Mouse (Mus musculus) limb, embryonic 13.5 days (tissue): ENCODE measurements around the gene Tjp1. TPM values are rescaled to one million over a fixed set of nuclear protein-coding genes. Genes with fewer than 3 reads are reported as not detected.

ENCODE experiments used
- ATAC-seq: fragments of 200-750 bp; cut with Nextera tagmentation; 2 replicates; pipeline ENCODE4 v1.8.0; 2017; ENCODE audit warnings: low read depth, moderate number of reproducible peaks, moderate TSS enrichment; ENCODE audit not compliant: low FRiP score
- H3K27ac ChIP-seq: fragments of 300-500 bp; sonication (generic); 2 replicates; pipeline ENCODE4 v1.5.1; 2015; ENCODE audit warnings: inconsistent platforms, mild to moderate bottlenecking, moderate library complexity
- H3K27me3 ChIP-seq: fragments of 300-500 bp; sonication (generic); 2 replicates; pipeline ENCODE4 v1.6.1; 2015; ENCODE audit warnings: mild to moderate bottlenecking, inconsistent platforms
- H3K36me3 ChIP-seq: fragments of 300-500 bp; sonication (generic); 2 replicates; pipeline ENCODE4 v1.6.1; 2015; ENCODE audit warnings: inconsistent platforms, mild to moderate bottlenecking, moderate library complexity
- H3K4me1 ChIP-seq: fragments of 300-500 bp; sonication (generic); 2 replicates; pipeline ENCODE4 v1.6.1; 2015; ENCODE audit warnings: inconsistent platforms
- H3K4me2 ChIP-seq: fragments of 300-500 bp; sonication (generic); replicated peaks from 2 replicates; pipeline ENCODE4 v1.6.1; 2015; ENCODE audit warnings: inconsistent platforms, mild to moderate bottlenecking, moderate library complexity
- H3K4me3 ChIP-seq: fragments of 300-500 bp; sonication (generic); 2 replicates; pipeline ENCODE4 v1.5.1; 2015; ENCODE audit warnings: moderate library complexity, mild to moderate bottlenecking, inconsistent platforms
- H3K9ac ChIP-seq: fragments of 300-500 bp; sonication (generic); 2 replicates; pipeline ENCODE4 v1.6.1; 2015; ENCODE audit warnings: mild to moderate bottlenecking, inconsistent platforms
- H3K9me3 ChIP-seq: fragments of 300-500 bp; sonication (generic); 2 replicates; pipeline ENCODE4 v1.6.1; 2016; ENCODE audit warnings: inconsistent platforms
- WGBS: fragments of 180-500 bp; shearing (Covaris S2); methylation state at CpG from one replicate; pipeline ENCODE4 v1.1.7; 2015; 5-methylcytosine and 5-hydroxymethylcytosine counted together
- polyA plus RNA-seq: library from polyadenylated mRNA; unstranded; fragments of >200 nt; fragmentation: Nextera tagmentation; extraction: Ambion mirVana; gene quantifications from 2 replicates; pipeline ENCODE4 v1.2.1, GENCODE M21; 2015

Tjp1 gene
- polyA plus RNA-seq, 1 experiment from 2014 or later: 22.0 TPM

- Histone ChIP-seq H3K9ac (no peak overlapping the region), H3K4me3 (no peak overlapping the region), H3K27ac (no peak overlapping the region), H3K4me1 (peaks cover 9% of the 10 kb centered on the region), H3K4me2 (no peak overlapping the region), H3K27me3 (no peaks in the 10 kb centered on the region; the same call in 1 of the 2 replicates), H3K9me3 (no peaks in the 10 kb centered on the region), H3K36me3 (no peaks in the 10 kb centered on the region)
- WGBS: 88% methylated on average over 3 of the region's 3 CpGs
- ATAC-seq: no peak
Measured at GRCm38 (mm10) chr7:65377521-65377920, 150.1 kb downstream of the Tjp1 start.

GRCm38 (mm10) chr7:65375621-65376020, 152.0 kb downstream of the Tjp1 start:
- Histone ChIP-seq H3K4me1 (0 out of 2 replicates have a peak, but pooled peaks cover 9% of the 10 kb centered on the region), H3K4me3 (no peak overlapping the region), H3K27me3 (no peaks in the 10 kb centered on the region; the same call in 1 of the 2 replicates), H3K4me2 (no peak overlapping the region), H3K9me3 (no peaks in the 10 kb centered on the region), H3K36me3 (no peaks in the 10 kb centered on the region), H3K27ac (no peak overlapping the region), H3K9ac (no peak overlapping the region)
- ATAC-seq: no peak
- 94% methylated on average over 3 of the region's 3 CpGs for WGBS

DNA sequence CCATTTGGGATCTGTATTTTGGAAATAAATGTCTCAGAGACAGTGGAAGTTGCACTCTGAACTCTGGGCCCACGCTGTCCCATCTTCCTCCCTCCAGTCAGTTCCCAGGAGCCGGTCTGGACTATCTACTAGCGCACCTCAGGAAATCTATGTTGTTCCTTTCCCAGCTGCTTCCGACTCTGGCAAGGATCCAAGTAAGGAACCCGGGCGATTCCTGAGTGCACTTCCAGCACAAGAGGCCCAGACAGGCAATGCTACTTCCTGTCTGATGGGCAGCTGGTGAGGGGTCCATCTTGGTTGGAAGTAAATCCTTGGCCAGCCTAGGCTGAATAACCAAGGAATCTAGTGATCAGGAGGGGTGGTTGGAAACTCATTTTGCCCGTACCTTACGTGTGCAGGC, 152.4 kb downstream of the Tjp1 start:
- no peak for ATAC-seq
- H3K4me3 ChIP-seq: no peak overlapping the region
- H3K9ac ChIP-seq: no peak overlapping the region
- no peak overlapping the region for H3K4me2 ChIP-seq
- no peaks in the 10 kb centered on the region for H3K9me3 ChIP-seq
- WGBS: 61% methylated on average over 8 of the region's 8 CpGs
- no peaks in the 10 kb centered on the region; the same call in 1 of the 2 replicates for H3K27me3 ChIP-seq
- peaks cover 9% of the 10 kb centered on the region; the same call in 1 of the 2 replicates for H3K4me1 ChIP-seq
- no peaks in the 10 kb centered on the region for H3K36me3 ChIP-seq
- H3K27ac ChIP-seq: no peak overlapping the region

DNA sequence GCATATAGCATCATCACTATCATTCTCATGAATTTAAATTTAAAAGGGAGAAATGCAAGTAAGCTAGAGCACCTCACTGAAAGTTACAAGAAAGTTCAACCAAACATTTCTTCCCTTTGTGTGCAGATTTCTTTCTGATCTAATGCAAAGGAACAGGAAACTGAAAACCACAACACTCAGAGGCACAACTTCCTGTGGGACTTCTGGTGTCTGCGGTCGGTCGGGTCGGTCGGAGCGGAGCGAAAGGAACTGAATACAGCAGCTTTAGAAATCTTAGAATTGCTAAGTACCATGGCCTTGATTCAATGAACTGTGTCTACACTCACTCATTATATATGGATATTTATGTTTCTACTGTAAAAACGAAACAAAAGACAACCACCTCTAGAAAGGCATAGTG, 154.2 kb downstream of the Tjp1 start:
- no peak overlapping the region for H3K4me2 ChIP-seq
- H3K9ac ChIP-seq: no peak overlapping the region
- no peak overlapping the region for H3K27ac ChIP-seq
- no peak overlapping the region for H3K4me3 ChIP-seq
- H3K9me3 ChIP-seq: no peaks in the 10 kb centered on the region
- ATAC-seq: no peak
- H3K36me3 ChIP-seq: no peaks in the 10 kb centered on the region
- H3K27me3 ChIP-seq: no peaks in the 10 kb centered on the region
- 87% methylated on average over 8 of the region's 8 CpGs for WGBS
- H3K4me1 ChIP-seq: peaks cover 16% of the 10 kb centered on the region

GRCm38 (mm10) chr7:65371765-65372164, 155.8 kb downstream of the Tjp1 start:
- Histone ChIP-seq H3K9ac (peak overlapping the region; percentile 77; the same call in 1 of the 2 replicates), H3K4me3 (peak overlapping the region; percentile 72)
- WGBS: 69% methylated on average over 6 of the region's 6 CpGs

DNA sequence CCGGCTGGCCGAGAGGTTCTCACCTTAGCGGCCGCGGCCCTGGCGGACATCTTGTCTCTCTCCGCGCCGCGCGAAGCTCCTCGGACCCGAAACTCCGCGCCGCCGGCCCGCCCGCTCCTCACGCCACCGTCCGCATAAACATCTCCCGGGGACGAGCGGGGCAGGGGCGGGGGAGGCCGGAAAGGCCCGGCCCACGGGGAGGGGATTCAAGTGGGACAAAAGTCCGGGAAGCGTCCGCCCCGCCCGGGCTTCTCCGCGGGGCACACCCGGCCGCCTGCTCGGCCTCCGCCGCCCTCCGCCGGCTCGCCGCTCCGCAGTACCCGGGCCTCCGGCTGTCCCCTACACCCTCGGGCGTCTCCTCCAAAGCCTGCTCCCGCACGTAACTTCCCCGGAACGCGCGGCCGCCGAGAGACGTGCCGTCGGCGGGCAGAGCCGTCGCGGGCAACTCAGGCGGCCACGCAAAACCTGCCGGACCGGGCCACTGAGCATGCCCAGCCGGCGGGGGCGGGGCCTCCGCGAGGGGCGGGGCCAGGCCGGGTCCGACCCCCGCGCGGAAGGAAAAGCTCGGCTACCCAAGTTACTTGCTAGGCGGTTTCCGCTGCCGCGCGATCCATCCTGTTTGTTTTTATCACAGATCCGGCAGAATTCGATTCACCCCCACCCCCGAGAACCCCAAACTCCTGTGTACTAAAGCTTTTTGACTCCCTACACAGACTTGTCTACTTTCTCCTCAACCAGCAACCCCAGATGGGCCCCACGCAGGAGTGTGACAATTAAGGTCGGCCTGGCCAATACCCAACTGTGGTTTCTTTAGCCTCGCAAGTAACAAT, 156.6 kb downstream of the Tjp1 start:
- under 1% methylated on average over 82 of the region's 92 CpGs for WGBS
- no peaks in the 10 kb centered on the region for H3K36me3 ChIP-seq

More at GRCm38 (mm10) chr7:65371765-65372164, 155.8 kb downstream of the Tjp1 start:
- H3K4me1 ChIP-seq: peaks cover 29% of the 10 kb centered on the region
- no peaks in the 10 kb centered on the region for H3K27me3 ChIP-seq
- H3K4me2 ChIP-seq: peak overlapping the region; percentile 75
- H3K36me3 ChIP-seq: no peaks in the 10 kb centered on the region
- no peak for ATAC-seq
- no peaks in the 10 kb centered on the region for H3K9me3 ChIP-seq
- H3K27ac ChIP-seq: peak overlapping the region; percentile 78

DNA sequence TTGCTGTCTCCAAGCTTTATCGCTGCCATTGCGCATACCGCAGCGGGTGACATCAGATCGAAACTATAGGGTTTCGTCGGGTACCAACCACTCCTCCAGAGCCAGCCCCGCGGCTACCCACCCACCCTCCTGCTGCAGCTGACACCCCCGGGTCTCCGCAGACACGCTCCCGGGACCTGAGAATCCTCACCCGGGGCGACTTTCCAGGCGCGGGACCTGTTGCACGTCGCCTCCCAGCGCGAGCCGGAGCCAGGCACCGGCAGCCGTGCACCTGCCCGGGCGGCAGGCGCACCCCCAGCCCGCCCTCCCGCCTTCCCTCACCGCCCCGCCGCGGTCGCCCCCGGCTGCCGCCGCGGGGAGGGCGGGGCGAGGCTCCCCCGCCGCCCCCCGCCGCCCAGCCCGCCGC, 157.2 kb downstream of the Tjp1 start:
- H3K9ac ChIP-seq: peak overlapping the region; percentile 77
- H3K27ac ChIP-seq: peak overlapping the region; percentile 79
- H3K9me3 ChIP-seq: no peaks in the 10 kb centered on the region
- peak overlapping the region; percentile 72 for H3K4me3 ChIP-seq
- no peaks in the 10 kb centered on the region for H3K27me3 ChIP-seq
- H3K4me2 ChIP-seq: peak overlapping the region; percentile 75
- peaks cover 34% of the 10 kb centered on the region for H3K4me1 ChIP-seq
- under 1% methylated on average over 32 of the region's 46 CpGs for WGBS
- ATAC-seq: peak; percentile 53
- H3K36me3 ChIP-seq: no peaks in the 10 kb centered on the region

More for the DNA sequence above, 156.6 kb downstream of the Tjp1 start:
- no peaks in the 10 kb centered on the region for H3K27me3 ChIP-seq
- peaks cover 34% of the 10 kb centered on the region for H3K4me1 ChIP-seq
- H3K9ac ChIP-seq: peak overlapping the region; percentile 77
- peak; percentile 90 for ATAC-seq
- peak overlapping the region; percentile 79 for H3K27ac ChIP-seq
- H3K9me3 ChIP-seq: no peaks in the 10 kb centered on the region
- peak overlapping the region; percentile 72 for H3K4me3 ChIP-seq
- H3K4me2 ChIP-seq: peak overlapping the region; percentile 75

GRCm38 (mm10) chr7:65369101-65369500, 158.5 kb downstream of the Tjp1 start:
- H3K9me3 ChIP-seq: no peaks in the 10 kb centered on the region
- no peaks in the 10 kb centered on the region for H3K27me3 ChIP-seq
- H3K4me2 ChIP-seq: peak overlapping the region; percentile 56
- ATAC-seq: no peak
- H3K9ac ChIP-seq: peak overlapping the region; percentile 43
- no peak overlapping the region for H3K27ac ChIP-seq
- H3K4me3 ChIP-seq: peak overlapping the region; percentile 35
- WGBS: 37% methylated on average over 5 of the region's 5 CpGs
- peaks cover 34% of the 10 kb centered on the region for H3K4me1 ChIP-seq
- H3K36me3 ChIP-seq: no peaks in the 10 kb centered on the region

DNA sequence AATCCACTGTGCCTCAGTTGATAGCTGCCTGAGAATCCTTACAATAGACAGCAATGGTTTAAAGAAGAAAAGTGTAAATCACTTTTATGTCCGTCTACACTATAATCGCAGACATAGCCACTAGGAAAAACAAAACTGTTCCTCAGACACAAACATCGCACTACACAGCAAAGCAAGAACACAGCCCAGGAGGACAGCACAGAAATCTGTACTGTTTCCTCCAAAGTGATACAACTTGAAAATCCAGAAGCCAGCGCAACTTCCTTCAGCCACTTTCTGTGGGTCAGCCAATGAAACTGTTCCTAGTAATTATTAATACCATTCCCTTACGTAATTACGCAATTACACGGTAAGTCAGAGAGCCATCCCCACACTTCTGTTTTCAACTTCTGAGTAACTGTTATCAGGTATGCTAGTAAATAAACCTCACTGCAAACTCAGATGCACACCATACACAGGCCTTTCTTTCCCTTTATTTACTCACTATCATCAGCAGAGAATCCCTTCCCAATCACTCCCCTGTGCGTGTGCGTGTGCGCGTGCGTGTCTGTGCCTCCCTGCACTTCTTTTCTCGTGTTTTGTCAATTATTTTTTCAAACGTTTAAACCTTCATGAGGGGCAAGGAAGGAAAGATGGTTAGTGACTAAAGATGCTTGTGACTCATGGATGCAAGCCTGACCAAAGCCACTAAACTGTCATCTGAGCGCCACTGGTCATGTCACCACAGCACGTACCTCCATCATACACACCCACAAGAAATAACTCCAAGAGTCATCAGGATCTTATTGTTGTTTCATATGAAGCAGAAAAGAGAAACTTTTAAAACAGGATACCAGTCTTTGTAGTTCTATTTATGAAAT, 160.0 kb downstream of the Tjp1 start:
- Histone ChIP-seq H3K27ac (no peak overlapping the region), H3K4me2 (no peak overlapping the region), H3K27me3 (no peaks in the 10 kb centered on the region), H3K36me3 (no peaks in the 10 kb centered on the region), H3K4me1 (peaks cover 34% of the 10 kb centered on the region), H3K9ac (no peak overlapping the region), H3K9me3 (no peaks in the 10 kb centered on the region), H3K4me3 (no peak overlapping the region)
- no peak for ATAC-seq
- WGBS: 78% methylated on average over 16 of the region's 16 CpGs

DNA sequence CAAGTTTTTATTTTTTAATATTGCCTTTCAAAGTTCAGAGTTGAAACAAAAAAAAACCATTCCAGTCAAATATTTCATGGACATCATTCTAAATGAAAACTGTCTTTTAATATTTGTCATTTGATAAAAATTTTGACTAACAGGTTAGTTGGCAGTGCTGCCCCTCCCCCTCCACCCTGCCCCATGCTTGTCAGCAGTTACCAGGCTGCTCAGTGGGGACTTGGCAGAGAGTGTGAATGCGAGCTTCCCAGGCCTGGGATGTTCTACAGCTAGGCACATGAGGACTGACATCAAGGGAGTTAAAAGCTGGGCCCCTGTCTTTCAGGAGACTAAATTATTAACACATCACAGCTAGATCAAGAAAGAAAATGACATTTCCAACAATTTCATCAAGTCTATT, 161.4 kb downstream of the Tjp1 start:
- WGBS: 17% methylated on average over 1 of the region's 1 CpGs
- Histone ChIP-seq H3K4me1 (peaks cover 30% of the 10 kb centered on the region), H3K27me3 (no peaks in the 10 kb centered on the region), H3K4me3 (no peak overlapping the region), H3K4me2 (no peak overlapping the region), H3K9me3 (no peaks in the 10 kb centered on the region), H3K27ac (no peak overlapping the region), H3K36me3 (no peaks in the 10 kb centered on the region), H3K9ac (no peak overlapping the region)
- ATAC-seq: no peak

DNA sequence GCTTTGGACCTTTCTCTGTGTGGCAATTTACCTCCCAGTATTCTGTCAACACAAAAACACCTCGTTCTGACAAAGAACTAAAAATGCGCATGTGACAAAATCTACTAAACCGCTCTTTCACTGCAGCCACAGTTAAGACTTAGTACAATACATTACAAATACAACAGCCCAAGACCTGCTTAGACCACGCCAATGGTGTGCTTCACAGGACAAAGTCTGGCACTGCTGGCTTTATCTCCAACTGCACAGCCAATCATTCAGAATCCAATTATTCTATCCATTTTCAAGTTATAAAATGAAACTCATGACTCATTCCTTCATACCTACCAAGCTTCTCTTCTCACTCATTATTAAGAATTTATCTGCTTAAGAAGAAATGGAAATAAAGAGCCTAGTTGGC, 162.0 kb downstream of the Tjp1 start:
- Histone ChIP-seq H3K9me3 (no peaks in the 10 kb centered on the region), H3K4me3 (no peak overlapping the region), H3K9ac (no peak overlapping the region), H3K4me1 (peaks cover 32% of the 10 kb centered on the region), H3K27ac (no peak overlapping the region), H3K36me3 (no peaks in the 10 kb centered on the region), H3K27me3 (no peaks in the 10 kb centered on the region), H3K4me2 (no peak overlapping the region)
- no peak for ATAC-seq
- 91% methylated on average over 4 of the region's 4 CpGs for WGBS

DNA sequence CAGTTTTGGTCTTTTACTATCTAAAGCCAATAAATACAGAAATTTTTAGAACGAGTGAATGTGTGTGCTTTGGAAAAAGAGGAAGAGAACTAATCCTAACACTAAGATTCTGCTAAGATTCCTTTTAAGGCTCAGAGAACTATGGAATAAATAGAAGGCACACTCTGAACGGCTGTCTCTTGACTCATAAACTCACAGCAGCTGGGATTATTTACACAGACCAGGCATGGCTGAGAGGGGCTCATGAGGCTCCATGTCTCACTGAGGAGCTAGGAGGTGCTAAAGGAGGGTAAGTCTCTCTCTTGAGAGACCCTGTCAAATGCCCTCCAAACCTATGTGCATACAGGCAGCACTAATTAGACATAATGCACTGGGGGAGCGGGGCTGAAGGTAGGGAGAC, 167.3 kb downstream of the Tjp1 start:
- no peaks in the 10 kb centered on the region for H3K36me3 ChIP-seq
- no peaks in the 10 kb centered on the region for H3K9me3 ChIP-seq
- H3K4me2 ChIP-seq: no peak overlapping the region
- no peaks in the 10 kb centered on the region for H3K27me3 ChIP-seq
- H3K4me1 ChIP-seq: peaks cover 25% of the 10 kb centered on the region
- no peak overlapping the region for H3K4me3 ChIP-seq
- H3K9ac ChIP-seq: no peak overlapping the region
- ATAC-seq: no peak; the same call in 1 of the 2 replicates
- 40% methylated on average over 3 of the region's 3 CpGs for WGBS
- no peak overlapping the region for H3K27ac ChIP-seq
